ENCODE assay signal across 35 mouse cellular contexts in genomic region chr2:26984640-26985039, GRCm38 (mm10). TPM values are rescaled to one million over a fixed set of nuclear protein-coding genes. Genes with fewer than 3 reads are reported as not detected.
"Had no signal": no experiment of that assay in that cellular context is flagged by ENCODE, and none has a peak within 500 bp of the region (broad histone marks: within the 10 kb centered on the region; RNA-seq: fewer than 3 reads in every experiment).

No protein-coding gene starts in this region.

- H3K27me3 ChIP-seq: limb, embryonic 15.5 days; liver, embryonic 13.5 days; lung, embryonic 15.5 days; midbrain, embryonic 13.5 days; neural tube, embryonic 12.5 days; neural tube, embryonic 13.5 days had no signal

- H3K4me1 ChIP-seq: limb, embryonic 10.5 days; limb, embryonic 12.5 days; limb, embryonic 13.5 days; limb, embryonic 15.5 days; lung, embryonic 15.5 days; midbrain, embryonic 10.5 days; midbrain, embryonic 12.5 days; midbrain, embryonic 13.5 days; midbrain, embryonic 15.5 days; neural tube, embryonic 12.5 days; neural tube, embryonic 13.5 days had no signal

- H3K4me3 ChIP-seq: left cerebral cortex, adult 2 months; limb, embryonic 10.5 days; limb, embryonic 12.5 days; limb, embryonic 13.5 days; limb, embryonic 15.5 days; liver, embryonic 13.5 days; lung, embryonic 15.5 days; megakaryocyte, embryonic 14.5 days; midbrain, embryonic 10.5 days; midbrain, embryonic 12.5 days; midbrain, embryonic 13.5 days; midbrain, embryonic 15.5 days; myocyte; neural tube, embryonic 12.5 days; neural tube, embryonic 13.5 days had no signal

- H3K36me3 ChIP-seq: limb, embryonic 10.5 days; limb, embryonic 12.5 days; limb, embryonic 13.5 days; limb, embryonic 15.5 days; liver, embryonic 13.5 days; lung, embryonic 15.5 days; midbrain, embryonic 10.5 days; midbrain, embryonic 12.5 days; midbrain, embryonic 13.5 days; midbrain, embryonic 15.5 days; neural tube, embryonic 12.5 days; neural tube, embryonic 13.5 days had no signal

- H3K27ac ChIP-seq: left cerebral cortex, adult 2 months; limb, embryonic 10.5 days; limb, embryonic 12.5 days; limb, embryonic 13.5 days; limb, embryonic 15.5 days; liver, embryonic 13.5 days; liver, embryonic 14.5 days; lung, embryonic 15.5 days; macrophage; midbrain, embryonic 10.5 days; midbrain, embryonic 12.5 days; midbrain, embryonic 13.5 days; midbrain, embryonic 15.5 days; neural tube, embryonic 12.5 days; neural tube, embryonic 13.5 days had no signal

- H3K4me2 ChIP-seq: limb, embryonic 12.5 days; limb, embryonic 13.5 days; limb, embryonic 15.5 days; liver, embryonic 13.5 days; lung, embryonic 14.5 days; lung, embryonic 15.5 days; midbrain, embryonic 11.5 days; midbrain, embryonic 12.5 days; midbrain, embryonic 13.5 days; midbrain, embryonic 15.5 days; neural tube, embryonic 12.5 days; neural tube, embryonic 13.5 days had no signal

- H3K9ac ChIP-seq: limb, embryonic 12.5 days; limb, embryonic 15.5 days; liver, embryonic 13.5 days; liver, embryonic 14.5 days; lung, embryonic 14.5 days; lung, embryonic 15.5 days; midbrain, embryonic 12.5 days; midbrain, embryonic 13.5 days; midbrain, embryonic 15.5 days; neural tube, embryonic 12.5 days; neural tube, embryonic 13.5 days had no signal

- H3K9me3 ChIP-seq: limb, embryonic 10.5 days; limb, embryonic 12.5 days; limb, embryonic 13.5 days; limb, embryonic 15.5 days; liver, embryonic 13.5 days; lung, embryonic 15.5 days; megakaryocyte, embryonic 14.5 days; midbrain, embryonic 10.5 days; midbrain, embryonic 12.5 days; midbrain, embryonic 13.5 days; midbrain, embryonic 15.5 days; neural tube, embryonic 12.5 days; neural tube, embryonic 13.5 days had no signal

- ATAC-seq: lung, postnatal 0 days; midbrain, embryonic 13.5 days; midbrain, embryonic 15.5 days; midbrain, embryonic 16.5 days had no signal

- DNase-seq: layer of hippocampus, postnatal 36 days; left cerebral cortex, postnatal 4 days; liver, embryonic 13.5 days; lung, adult 18-20 months; lung, adult 2 months; lung, embryonic 14.5 days; lung, postnatal 10 days; lung, postnatal 14 days; lung, postnatal 36 days; lung, postnatal 4 days; midbrain, embryonic 14.5 days had no signal

RNA-seq across cellular contexts. Expression of gene Adamts13, which starts 11.4 kb away (rescaled TPM):
- total RNA-seq: left cerebral cortex, postnatal 4 days; megakaryocyte-erythroid progenitor cell, adult 5-6 weeks; midbrain, postnatal 0 days had no signal
- polyA plus RNA-seq: limb, embryonic 13.5 days; limb, embryonic 15.5 days; lung, embryonic 15.5 days; macrophage; midbrain, embryonic 10.5 days; midbrain, embryonic 11.5 days; midbrain, embryonic 12.5 days; midbrain, embryonic 13.5 days; midbrain, embryonic 14.5 days; midbrain, embryonic 15.5 days; midbrain, embryonic 16.5 days; midbrain, postnatal 0 days; myocyte; neural tube, embryonic 11.5 days; neural tube, embryonic 12.5 days; neural tube, embryonic 13.5 days had no signal

RNA-seq across cellular contexts. Expression of gene Stkld1, which starts 50.8 kb away (rescaled TPM):
- total RNA-seq: left cerebral cortex, adult 18-20 months; megakaryocyte-erythroid progenitor cell, adult 5-6 weeks; monocyte, adult 5-6 weeks had no signal
- polyA plus RNA-seq: limb, embryonic 13.5 days; lung, embryonic 14.5 days; lung, embryonic 15.5 days; midbrain, embryonic 11.5 days; midbrain, embryonic 12.5 days; neural tube, embryonic 12.5 days had no signal
